Mouse (Mus musculus): ENCODE results near the gene Adprhl1.
A peak's percentile ranks its signal among the peaks of the same experiment; 100 is the strongest.

GRCm38 (mm10) chr8:13283200-13283599 lies 29.2 kb upstream of the Adprhl1 start:
- TF ChIP-seq CTCF (IDR thresholded peaks at IDR 0.05; ENCODE audit: low read depth, low read length) = peak; percentile 20; the same call in 1 of the 2 replicates
- TF ChIP-seq POLR2A (IDR thresholded peaks at IDR 0.05; ENCODE audit: extremely low read depth, insufficient read depth, low read length) = no peak
